Mouse (Mus musculus): Measurements from ENCODE around the gene Colec11. TPM values are rescaled to one million over a fixed set of nuclear protein-coding genes. Genes with fewer than 3 reads are reported as not detected.

Gene Colec11
- total RNA-seq, 2 experiments from 2014 or later, result 0.42 to 0.69 TPM

GRCm38 (mm10) chr12:28607546-28608305 is 15.5 kb downstream of the Colec11 start:
- DNase-seq (ENCODE audit: extremely low spot score in 1 of 2, low spot score in 1 of 2), result peak; percentile 38 to 51

- DNase-seq (ENCODE audit: extremely low spot score in 1 of 2, low spot score in 1 of 2), result no peak
These were observed 19.7 kb downstream of the Colec11 start for GRCm38 (mm10) chr12:28603494-28603893.

- DNase-seq (ENCODE audit: extremely low spot score in 1 of 2, low spot score in 1 of 2), result no peak
These were observed 20.9 kb downstream of the Colec11 start for GRCm38 (mm10) chr12:28602259-28602658.

GRCm38 (mm10) chr12:28598526-28598991 is 24.6 kb downstream of the Colec11 start:
- no peak for DNase-seq (ENCODE audit: extremely low spot score in 1 of 2, low spot score in 1 of 2)

- no peak for DNase-seq (ENCODE audit: extremely low spot score in 1 of 2, low spot score in 1 of 2)
These were observed 25.1 kb downstream of the Colec11 start for GRCm38 (mm10) chr12:28598110-28598509.

- DNase-seq (ENCODE audit: extremely low spot score in 1 of 2, low spot score in 1 of 2), result no peak
These were observed 25.5 kb downstream of the Colec11 start for GRCm38 (mm10) chr12:28597699-28598098.

GRCm38 (mm10) chr12:28596851-28597250 is 26.3 kb downstream of the Colec11 start:
- DNase-seq (ENCODE audit: extremely low spot score in 1 of 2, low spot score in 1 of 2), result no peak

GRCm38 (mm10) chr12:28590428-28590827 is 32.7 kb downstream of the Colec11 start:
- no peak for DNase-seq (ENCODE audit: extremely low spot score in 1 of 2, low spot score in 1 of 2)

- DNase-seq (ENCODE audit: extremely low spot score in 1 of 2, low spot score in 1 of 2), result peak; percentile 75 to 84
These were observed 33.9 kb downstream of the Colec11 start for GRCm38 (mm10) chr12:28589090-28589868.

GRCm38 (mm10) chr12:28587949-28588348 is 35.2 kb downstream of the Colec11 start:
- peak; percentile 36 to 53 for DNase-seq (ENCODE audit: extremely low spot score in 1 of 2, low spot score in 1 of 2)

GRCm38 (mm10) chr12:28584036-28584435 is 39.1 kb downstream of the Colec11 start:
- no peak for DNase-seq (ENCODE audit: extremely low spot score in 1 of 2, low spot score in 1 of 2)

- DNase-seq (ENCODE audit: extremely low spot score in 1 of 2, low spot score in 1 of 2), result no peak
These were observed 40.8 kb downstream of the Colec11 start, which contains the start of gene Allc for GRCm38 (mm10) chr12:28582423-28582822. Allc (minus strand) TSS chr12:28582523.

GRCm38 (mm10) chr12:28579132-28579531 is 44.0 kb downstream of the Colec11 start:
- DNase-seq (ENCODE audit: extremely low spot score in 1 of 2, low spot score in 1 of 2), result peak in 1 of 2 experiments; percentile 41

- no peak for DNase-seq (ENCODE audit: extremely low spot score in 1 of 2, low spot score in 1 of 2)
These were observed 45.0 kb downstream of the Colec11 start for GRCm38 (mm10) chr12:28578147-28578546.

- DNase-seq (ENCODE audit: extremely low spot score in 1 of 2, low spot score in 1 of 2), result no peak
These were observed 47.7 kb downstream of the Colec11 start for GRCm38 (mm10) chr12:28575366-28576070.

- DNase-seq (ENCODE audit: extremely low spot score in 1 of 2, low spot score in 1 of 2), result no peak
These were observed 50.9 kb downstream of the Colec11 start for GRCm38 (mm10) chr12:28572241-28572640.

- no peak for DNase-seq (ENCODE audit: extremely low spot score in 1 of 2, low spot score in 1 of 2)
These were observed 70.9 kb downstream of the Colec11 start, which contains the start of gene Dcdc2c for GRCm38 (mm10) chr12:28552299-28552698. Dcdc2c (minus strand) TSS chr12:28552399.

- DNase-seq (ENCODE audit: extremely low spot score in 1 of 2, low spot score in 1 of 2), result no peak
These were observed 71.4 kb downstream of the Colec11 start for GRCm38 (mm10) chr12:28551775-28552174.

- DNase-seq (ENCODE audit: extremely low spot score in 1 of 2, low spot score in 1 of 2), result no peak
These were observed 74.3 kb downstream of the Colec11 start for GRCm38 (mm10) chr12:28548887-28549286.
